Mouse (Mus musculus): Measurements from ENCODE around the gene Lrmda. TPM values are rescaled to one million over a fixed set of nuclear protein-coding genes. Genes with fewer than 3 reads are reported as not detected.

The Lrmda gene
- total and polyA plus RNA-seq, 3 experiments, result 5.1 to 5.9 TPM; not detected in 1

GRCm38 (mm10) chr14:23096405-23096804 lies 1076.9 kb downstream of the Lrmda start:
- no peak overlapping the region for H3K27ac ChIP-seq (ENCODE audit: control insufficient read depth, low read depth, low read length)
- H3K9me3 ChIP-seq (replicated peaks; ENCODE audit: insufficient read depth, low read length), result no peaks in the 10 kb centered on the region
- no peaks in the 10 kb centered on the region for H3K4me1 ChIP-seq (ENCODE audit: control insufficient read depth in 1 of 2, insufficient read depth in 2 of 2, low read length in 2 of 2)
- peaks cover 2 to 3% of the 10 kb centered on the region in 2 experiments for H3K27me3 ChIP-seq (ENCODE audit: control insufficient read depth in 1 of 2, insufficient read depth in 2 of 2, low read length in 2 of 2)
- no peak overlapping the region for H3K4me3 ChIP-seq (ENCODE audit: control insufficient read depth in 1 of 2, insufficient read depth in 1 of 2, low read depth in 2 of 2, low read length in 2 of 2)
- DNase-seq (ENCODE audit: low read depth, low spot score), result no peak
- TF ChIP-seq POLR2A (IDR thresholded peaks at IDR 0.05; ENCODE audit: control insufficient read depth in 1 of 2, insufficient read depth in 1 of 2, low read depth in 1 of 2, low read length in 2 of 2, poor library complexity in 1 of 2), result no peak
- TF ChIP-seq MXI1 (IDR thresholded peaks at IDR 0.05; ENCODE audit: low read depth, low read length), result no peak
- no peak for TF ChIP-seq SMC3 (IDR thresholded peaks at IDR 0.05; ENCODE audit: low read depth, low read length)
- no peak for TF ChIP-seq NRF1 (IDR thresholded peaks at IDR 0.05; ENCODE audit: insufficient read depth, low read depth, low read length, poor library complexity, severe bottlenecking)
- TF ChIP-seq GATA1 (IDR thresholded peaks at IDR 0.05; ENCODE audit: low read depth, low read length), result no peak
- no peak for TF ChIP-seq ZC3H11A (IDR thresholded peaks at IDR 0.05; ENCODE audit: low read depth, low read length)
- TF ChIP-seq MYC (IDR thresholded peaks at IDR 0.05; ENCODE audit: low read depth, low read length), result no peak
- TF ChIP-seq E2F4 (IDR thresholded peaks at IDR 0.05; ENCODE audit: borderline replicate concordance, low read depth, low read length), result no peak
- no peak for TF ChIP-seq CHD1 (IDR thresholded peaks at IDR 0.05; ENCODE audit: low read depth, low read length)
- TF ChIP-seq MAX (IDR thresholded peaks at IDR 0.05; ENCODE audit: low read length), result no peak
- TF ChIP-seq HCFC1 (IDR thresholded peaks at IDR 0.05; ENCODE audit: low read depth, low read length), result no peak
- no peak for TF ChIP-seq MEF2A (IDR thresholded peaks at IDR 0.05; ENCODE audit: extremely low read depth, insufficient replicate concordance, low read depth, low read length, poor library complexity, severe bottlenecking)
- no peak for TF ChIP-seq POLR2AphosphoS2 (IDR thresholded peaks at IDR 0.05; ENCODE audit: low read length)
- no peak overlapping the region for H3K9ac ChIP-seq (ENCODE audit: control insufficient read depth, low read depth, low read length, poor library complexity, severe bottlenecking)
- H3K36me3 ChIP-seq (ENCODE audit: control insufficient read depth in 1 of 2, insufficient read depth in 2 of 2, low read length in 2 of 2), result no peaks in the 10 kb centered on the region
- H3K79me2 ChIP-seq (ENCODE audit: control insufficient read depth, insufficient read depth, low read length, poor library complexity), result no peaks in the 10 kb centered on the region

Other genes starting within 250 kb of the Lrmda start
- gene Vdac2, start 194.5 kb upstream of the Lrmda start, total RNA-seq (2012; rRNA removed), result 247 and 248 TPM in 2 replicates
- 100 to 1,000 TPM in 1 of 2 experiments, 10 to 100 TPM in 1; 74.9 to 327 TPM for gene Vdac2, start 194.5 kb upstream of the Lrmda start, polyA plus RNA-seq (2012; ENCODE audit: insufficient read depth in 1 of 2, insufficient read length in 2 of 2, low read depth in 1 of 2, low replicate concordance in 2 of 2, missing spikeins in 1 of 2)
- 31.1 and 36.4 TPM in 2 replicates for gene Comtd1, start 170.7 kb upstream of the Lrmda start, total RNA-seq (2012; rRNA removed)
- gene Comtd1, start 170.7 kb upstream of the Lrmda start, polyA plus RNA-seq (2012; ENCODE audit: insufficient read depth in 1 of 2, insufficient read length in 2 of 2, low read depth in 1 of 2, low replicate concordance in 2 of 2, missing spikeins in 1 of 2), result 10 to 100 TPM in 1 of 2 experiments, not detected in 1; 35.7 TPM
- gene Zfp503, start 30.1 kb upstream of the Lrmda start, total RNA-seq (2012; rRNA removed), result 0.96 and 1.1 TPM in 2 replicates
- gene Zfp503, start 30.1 kb upstream of the Lrmda start, polyA plus RNA-seq (2012; ENCODE audit: insufficient read depth in 1 of 2, insufficient read length in 2 of 2, low read depth in 1 of 2, low replicate concordance in 2 of 2, missing spikeins in 1 of 2), result 1 to 10 TPM in 1 of 2 experiments, not detected in 1; 2.1 TPM